ENCODE assay signal across 8 mouse cellular contexts in the genomic region with DNA sequence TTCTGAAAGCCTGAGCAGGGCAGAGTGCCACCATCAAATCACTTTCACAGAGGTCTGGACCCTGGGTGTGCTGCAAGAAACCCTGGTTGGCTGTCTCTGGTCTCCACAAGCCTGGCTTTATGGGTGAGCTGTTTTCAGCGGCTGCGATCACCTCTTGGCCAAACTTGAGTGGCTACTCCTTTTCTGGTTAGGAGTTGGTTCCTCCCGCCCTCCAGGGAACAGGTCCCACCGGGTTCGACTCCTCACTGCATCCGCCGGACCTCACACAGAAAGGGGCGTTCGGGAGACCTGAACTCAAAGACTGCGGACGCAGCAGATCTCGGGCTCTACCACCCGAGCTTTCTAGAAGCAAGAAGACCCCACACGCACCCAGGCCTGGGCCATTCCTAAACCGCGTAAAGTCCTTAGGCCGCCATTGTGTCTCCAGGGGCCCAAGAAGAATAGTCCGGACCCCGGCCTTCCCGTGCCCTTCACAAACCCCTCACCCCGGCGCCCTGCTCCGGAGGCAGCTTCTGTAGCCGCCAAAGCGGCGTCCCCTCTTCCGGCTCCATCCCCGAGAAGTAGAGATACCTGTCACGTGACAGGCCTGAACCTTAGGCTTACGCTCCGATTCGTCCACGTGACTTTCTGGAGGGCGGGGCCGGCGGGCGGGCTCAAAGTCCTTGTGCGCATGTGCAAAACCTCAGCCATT. TPM values are rescaled to one million over a fixed set of nuclear protein-coding genes. Genes with fewer than 3 reads are reported as not detected.
DNase-seq lines count a peak whose midpoint lies in the region; ATAC-seq lines count a peak whose summit lies in the region.

TSS of gene Commd8 (minus strand) at position 596 of the 691 bp plus-strand sequence.

- peak; percentile 95 for ATAC-seq in hindbrain, embryonic 12.5 days (ENCODE audit: low FRiP score)

- H3K36me3 ChIP-seq in hindbrain, embryonic 12.5 days: peaks cover 10% of the 10 kb centered on the region

- peak within 1 kb of the TSS; percentile 75 for H3K4me3 ChIP-seq in hindbrain, embryonic 12.5 days

- H3K4me1 ChIP-seq in hindbrain, embryonic 12.5 days: peaks cover 17% of the 10 kb centered on the region

- peak; percentile 96 for DNase-seq in Muller cell, postnatal 12 days (ENCODE audit: inconsistent ontology term)
- DNase-seq in cerebellum, adult 9-11 months: peak; percentile 93
- peak; percentile 94 for DNase-seq in frontal cortex, postnatal 10 days (ENCODE audit: low spot score in 2 of 2)
- DNase-seq in layer of hippocampus, postnatal 14 days (ENCODE audit: low spot score in 2 of 2): peak; percentile 93 to 96
- DNase-seq in lung, postnatal 14 days: peak; percentile 97
- DNase-seq in retina, adult 2 months (ENCODE audit: low read depth, low spot score): peak; percentile 80
- DNase-seq in thymus, postnatal 36 days: peak; percentile 97

- under 1% methylated on average over 38 of the region's 38 CpGs for WGBS in hindbrain, embryonic 12.5 days

- H3K4me2 ChIP-seq in hindbrain, embryonic 12.5 days (replicated peaks): peak within 1 kb of the TSS; percentile 69

- H3K9ac ChIP-seq in hindbrain, embryonic 12.5 days: peak within 1 kb of the TSS; percentile 80

- no peaks in the 10 kb centered on the region for H3K27me3 ChIP-seq in hindbrain, embryonic 12.5 days

- peak within 1 kb of the TSS; percentile 68 for H3K27ac ChIP-seq in hindbrain, embryonic 12.5 days

- no peaks in the 10 kb centered on the region for H3K9me3 ChIP-seq in hindbrain, embryonic 12.5 days (replicated peaks)

RNA-seq across cellular contexts. Expression of gene Commd8, which starts in this region (rescaled TPM):
- polyA plus RNA-seq in hindbrain, embryonic 12.5 days (2016; fragmentation: Nextera tagmentation; extraction: Ambion mirVana): 155 and 175 TPM in 2 replicates
- total RNA-seq in layer of hippocampus, postnatal 14 days (2021): 10 to 100 TPM; 91.1 to 91.2 TPM

Comparison
In these comparisons a context has a peak if more than half of its experiments do, and no peak if none do; other contexts are left out.
1. Peak in every context shown above with its lines: DNase-seq, ATAC-seq, H3K4me3 ChIP-seq and H3K27ac ChIP-seq.